In the genomic region with DNA sequence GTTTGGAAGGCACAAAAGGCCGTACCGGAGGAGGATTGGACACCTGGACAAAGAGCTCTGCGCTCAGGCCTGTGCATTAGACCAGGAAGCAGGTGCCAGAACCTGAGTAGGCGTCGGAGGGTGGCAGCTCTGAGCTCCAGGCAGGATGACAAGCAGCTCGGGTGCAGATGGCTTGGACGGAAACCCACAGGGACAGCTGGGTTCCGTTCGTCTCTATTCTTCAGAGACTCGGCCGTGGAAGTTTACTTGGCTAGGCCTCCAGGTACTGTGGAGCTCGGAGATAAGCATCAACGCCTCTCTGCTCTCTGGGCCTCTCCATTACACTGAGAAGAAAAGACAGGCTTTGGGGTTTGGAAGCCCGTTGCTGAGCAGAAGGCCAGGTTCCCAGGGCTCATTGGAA, we compare ENCODE assay signal across 12 mouse cellular contexts.
DNase-seq lines count a peak whose midpoint lies in the region; ATAC-seq and TF ChIP-seq lines count a peak whose summit lies in the region.
"Had no signal": no experiment of that assay in that cellular context is flagged by ENCODE, and none has a peak within 500 bp of the region (broad histone marks: within the 10 kb centered on the region; RNA-seq: fewer than 3 reads in every experiment).

No protein-coding gene starts in this region.

- TF ChIP-seq CTCF in gastrocnemius, adult 2 months (IDR thresholded peaks at IDR 0.05), result peak; percentile 12; the same call in 1 of the 2 replicates
- no peak for TF ChIP-seq CTCF in brain, embryonic 14.5 days (IDR thresholded peaks at IDR 0.05; ENCODE audit: borderline replicate concordance, extremely low read depth, insufficient read depth, insufficient read length)

- no peaks in the 10 kb centered on the region for H3K4me1 ChIP-seq in midbrain, embryonic 14.5 days (ENCODE audit: control insufficient read depth, insufficient read depth, low read length)
- H3K4me1 ChIP-seq: kidney, embryonic 15.5 days had no signal

- intact Hi-C loops in gastrocnemius, adult 2 months (cut with DNase I), result no loop called here
- intact Hi-C loops in left cerebral cortex, postnatal 4 days (cut with DNase I), result no loop called here

- H3K36me3 ChIP-seq in midbrain, embryonic 14.5 days (ENCODE audit: control insufficient read depth, insufficient read depth, low read length), result no peaks in the 10 kb centered on the region
- H3K36me3 ChIP-seq: kidney, embryonic 15.5 days; liver, embryonic 12.5 days; midbrain, embryonic 10.5 days had no signal

- no peak for TF ChIP-seq POLR2A in brain, embryonic 14.5 days (IDR thresholded peaks at IDR 0.05; ENCODE audit: borderline replicate concordance, extremely low read depth, insufficient read depth, insufficient read length, poor library complexity, severe bottlenecking)

- WGBS in midbrain, embryonic 14.5 days, result 88% methylated on average over 14 of the region's 14 CpGs

- DNase-seq in gastrocnemius, adult 2 months, result peak; percentile 60
- DNase-seq in gastrocnemius, postnatal 4 days (ENCODE audit: low spot score in 2 of 2), result no peak
- peak; percentile 55 for DNase-seq in brain, embryonic 14.5 days (ENCODE audit: low read depth)
- peak; percentile 88 to 93 for DNase-seq in cerebellum, postnatal 14 days
- peak; percentile 75 for DNase-seq in left cerebral cortex, postnatal 4 days
- DNase-seq in neural tube, embryonic 10.5 days (ENCODE audit: extremely low spot score, low spot score), result no peak
- DNase-seq in spleen, postnatal 10 days (ENCODE audit: low spot score in 2 of 2), result no peak
- no peak for DNase-seq in midbrain, embryonic 14.5 days

- ATAC-seq in midbrain, embryonic 14.5 days (ENCODE audit: low FRiP score, low TSS enrichment), result no peak
- ATAC-seq: liver, embryonic 12.5 days had no signal

- no peak overlapping the region for H3K4me2 ChIP-seq in midbrain, embryonic 14.5 days (ENCODE audit: low read length)
- H3K4me2 ChIP-seq: kidney, embryonic 15.5 days; liver, embryonic 12.5 days had no signal

- no peak overlapping the region for H3K9ac ChIP-seq in midbrain, embryonic 14.5 days (replicated peaks; ENCODE audit: low read length)
- H3K9ac ChIP-seq: kidney, embryonic 15.5 days; liver, embryonic 12.5 days had no signal

- no peaks in the 10 kb centered on the region for H3K27me3 ChIP-seq in midbrain, embryonic 14.5 days (ENCODE audit: control insufficient read depth, insufficient read depth, low read length)
- H3K27me3 ChIP-seq: CH12.LX; kidney, embryonic 15.5 days; liver, embryonic 12.5 days had no signal

- H3K4me3 ChIP-seq in gastrocnemius, adult 2 months, result 0 out of 2 replicates have a peak overlapping the region, but pooled peaks have one; percentile 25
- no peak overlapping the region for H3K4me3 ChIP-seq in midbrain, embryonic 14.5 days (replicated peaks; ENCODE audit: low read depth, low read length)
- H3K4me3 ChIP-seq: kidney, embryonic 15.5 days; liver, embryonic 12.5 days; midbrain, embryonic 10.5 days had no signal

- no peak overlapping the region for H3K27ac ChIP-seq in gastrocnemius, adult 2 months
- H3K27ac ChIP-seq in midbrain, embryonic 14.5 days (replicated peaks; ENCODE audit: low read depth, low read length), result no peak overlapping the region
- H3K27ac ChIP-seq: kidney, embryonic 15.5 days; liver, embryonic 12.5 days; midbrain, embryonic 10.5 days had no signal

- H3K9me3 ChIP-seq in midbrain, embryonic 14.5 days (ENCODE audit: control insufficient read depth, low read length), result no peaks in the 10 kb centered on the region; the same call in 1 of the 2 replicates

Comparison
In these comparisons a context has a peak if more than half of its experiments do, and no peak if none do; other contexts are left out.
1. DNase-seq: peak in gastrocnemius, adult 2 months (single experiment), brain, embryonic 14.5 days (single experiment), cerebellum, postnatal 14 days (2 of 2) and left cerebral cortex, postnatal 4 days (single experiment); none in gastrocnemius, postnatal 4 days (0 of 2), neural tube, embryonic 10.5 days (single experiment), spleen, postnatal 10 days (0 of 2) and midbrain, embryonic 14.5 days (single experiment).